Mouse (Mus musculus): ENCODE measurements around the gene Cldn3. TPM values are rescaled to one million over a fixed set of nuclear protein-coding genes. Genes with fewer than 3 reads are reported as not detected.

Gene Cldn3
- total and polyA plus RNA-seq, 2 experiments from 2014 or later = 1.4 to 15.2 TPM

- peaks cover 16% of the 10 kb centered on the region for H3K27me3 ChIP-seq (ENCODE audit: control insufficient read depth, insufficient read depth, low read length)
- DNase-seq (ENCODE audit: low spot score) (no peak), ATAC-seq (ENCODE audit: insufficient read depth, low read depth) (0 out of 2 replicates have a peak, but pooled peaks have one; percentile 27)
- no peak overlapping the region for H3K9ac ChIP-seq (replicated peaks; ENCODE audit: low read depth, low read length)
- H3K9me3 ChIP-seq (replicated peaks; ENCODE audit: control insufficient read depth, low read length) = no peaks in the 10 kb centered on the region
- TF ChIP-seq EP300 (IDR thresholded peaks at IDR 0.05; ENCODE audit: low read depth) = no peak
- no peak for TF ChIP-seq CTCF (IDR thresholded peaks at IDR 0.05; ENCODE audit: low read depth)
- H3K36me3 ChIP-seq (replicated peaks; ENCODE audit: control insufficient read depth, insufficient read depth, low read length) = no peaks in the 10 kb centered on the region
- H3K4me1 ChIP-seq (ENCODE audit: control insufficient read depth, insufficient read depth) = peaks cover 6% of the 10 kb centered on the region; the same call in 1 of the 2 replicates
- H3K27ac ChIP-seq (ENCODE audit: low read depth) = no peak overlapping the region
- no peak overlapping the region for H3K4me3 ChIP-seq (ENCODE audit: low read depth, low read length)
- WGBS = 37% methylated on average over 2 of the region's 2 CpGs
- H3K4me2 ChIP-seq (ENCODE audit: low read depth, low read length) = no peak overlapping the region
Observed at GRCm38 (mm10) chr5:134942740-134943139, 43.3 kb upstream of the Cldn3 start.

- no peak overlapping the region for H3K4me2 ChIP-seq (ENCODE audit: low read depth, low read length)
- H3K27me3 ChIP-seq (ENCODE audit: control insufficient read depth, insufficient read depth, low read length) = peaks cover 16% of the 10 kb centered on the region
- WGBS = 55% methylated on average over 5 of the region's 5 CpGs
- H3K36me3 ChIP-seq (replicated peaks; ENCODE audit: control insufficient read depth, insufficient read depth, low read length) = no peaks in the 10 kb centered on the region
- no peak overlapping the region for H3K4me3 ChIP-seq (ENCODE audit: low read depth, low read length)
- peaks cover 6% of the 10 kb centered on the region; the same call in 1 of the 2 replicates for H3K4me1 ChIP-seq (ENCODE audit: control insufficient read depth, insufficient read depth)
- no peak overlapping the region for H3K9ac ChIP-seq (replicated peaks; ENCODE audit: low read depth, low read length)
- no peak overlapping the region for H3K27ac ChIP-seq (ENCODE audit: low read depth)
- no peaks in the 10 kb centered on the region for H3K9me3 ChIP-seq (replicated peaks; ENCODE audit: control insufficient read depth, low read length)
- DNase-seq (ENCODE audit: low spot score) (no peak), ATAC-seq (ENCODE audit: insufficient read depth, low read depth) (peak; percentile 25; the same call in 1 of the 2 replicates)
- TF ChIP-seq EP300 (IDR thresholded peaks at IDR 0.05; ENCODE audit: low read depth) (no peak), CTCF (IDR thresholded peaks at IDR 0.05; ENCODE audit: low read depth) (no peak)
Observed at GRCm38 (mm10) chr5:134944179-134944578, 41.8 kb upstream of the Cldn3 start.

GRCm38 (mm10) chr5:134945266-134945959 is 40.6 kb upstream of the Cldn3 start:
- ATAC-seq (ENCODE audit: insufficient read depth, low read depth) = no peak
- no peak overlapping the region for H3K27ac ChIP-seq (ENCODE audit: low read depth)
- peaks cover 16% of the 10 kb centered on the region for H3K27me3 ChIP-seq (ENCODE audit: control insufficient read depth, insufficient read depth, low read length)

GRCm38 (mm10) chr5:134946063-134946856 is 39.8 kb upstream of the Cldn3 start:
- DNase-seq (ENCODE audit: low spot score) (no peak), ATAC-seq (ENCODE audit: insufficient read depth, low read depth) (no peak)
- 31% methylated on average over 43 of the region's 43 CpGs for WGBS
- H3K27ac ChIP-seq (ENCODE audit: low read depth) = peak overlapping the region; percentile 5; the same call in 1 of the 2 replicates
- no peak overlapping the region for H3K4me2 ChIP-seq (ENCODE audit: low read depth, low read length)
- H3K9ac ChIP-seq (replicated peaks; ENCODE audit: low read depth, low read length) = no peak overlapping the region
- H3K36me3 ChIP-seq (replicated peaks; ENCODE audit: control insufficient read depth, insufficient read depth, low read length) = no peaks in the 10 kb centered on the region
- H3K4me3 ChIP-seq (ENCODE audit: low read depth, low read length) = peak overlapping the region; percentile 11; the same call in 1 of the 2 replicates
- H3K27me3 ChIP-seq (ENCODE audit: control insufficient read depth, insufficient read depth, low read length) = peaks cover 16% of the 10 kb centered on the region
- H3K9me3 ChIP-seq (replicated peaks; ENCODE audit: control insufficient read depth, low read length) = no peaks in the 10 kb centered on the region
- TF ChIP-seq EP300 (IDR thresholded peaks at IDR 0.05; ENCODE audit: low read depth) (no peak), CTCF (IDR thresholded peaks at IDR 0.05; ENCODE audit: low read depth) (no peak)
- H3K4me1 ChIP-seq (ENCODE audit: control insufficient read depth, insufficient read depth) = peaks cover 7% of the 10 kb centered on the region; the same call in 1 of the 2 replicates

More at GRCm38 (mm10) chr5:134945266-134945959, 40.6 kb upstream of the Cldn3 start:
- Histone ChIP-seq H3K4me2 (ENCODE audit: low read depth, low read length) (no peak overlapping the region; the same call in 1 of the 2 replicates), H3K9me3 (replicated peaks; ENCODE audit: control insufficient read depth, low read length) (no peaks in the 10 kb centered on the region), H3K4me3 (ENCODE audit: low read depth, low read length) (peak overlapping the region; percentile 11; the same call in 1 of the 2 replicates), H3K36me3 (replicated peaks; ENCODE audit: control insufficient read depth, insufficient read depth, low read length) (no peaks in the 10 kb centered on the region), H3K9ac (replicated peaks; ENCODE audit: low read depth, low read length) (no peak overlapping the region), H3K4me1 (ENCODE audit: control insufficient read depth, insufficient read depth) (peaks cover 6% of the 10 kb centered on the region; the same call in 1 of the 2 replicates)
- DNase-seq (ENCODE audit: low spot score) = no peak
- TF ChIP-seq EP300 (IDR thresholded peaks at IDR 0.05; ENCODE audit: low read depth) (no peak), CTCF (IDR thresholded peaks at IDR 0.05; ENCODE audit: low read depth) (no peak)
- WGBS = 58% methylated on average over 17 of the region's 19 CpGs

GRCm38 (mm10) chr5:134946857-134947255 is 39.2 kb upstream of the Cldn3 start, which contains the start of gene Cldn4:
Gene Cldn4, minus strand, starts transcription at chr5:134946934.
- no peak for TF ChIP-seq EP300 (IDR thresholded peaks at IDR 0.05; ENCODE audit: low read depth)
- TF ChIP-seq CTCF (IDR thresholded peaks at IDR 0.05; ENCODE audit: low read depth) = no peak
- DNase-seq (ENCODE audit: low spot score) (no peak), ATAC-seq (ENCODE audit: insufficient read depth, low read depth) (no peak)
- no peaks in the 10 kb centered on the region for H3K9me3 ChIP-seq (replicated peaks; ENCODE audit: control insufficient read depth, low read length)
- peaks cover 16% of the 10 kb centered on the region for H3K27me3 ChIP-seq (ENCODE audit: control insufficient read depth, insufficient read depth, low read length)
- no peaks in the 10 kb centered on the region for H3K36me3 ChIP-seq (replicated peaks; ENCODE audit: control insufficient read depth, insufficient read depth, low read length)
- no peak within 1 kb of the TSS; the same call in 1 of the 2 replicates for H3K4me2 ChIP-seq (ENCODE audit: low read depth, low read length)
- H3K4me3 ChIP-seq (ENCODE audit: low read depth, low read length) = peak within 1 kb of the TSS; percentile 11; the same call in 1 of the 2 replicates
- H3K27ac ChIP-seq (ENCODE audit: low read depth) = peak within 1 kb of the TSS; percentile 5; the same call in 1 of the 2 replicates
- 28% methylated on average over 11 of the region's 11 CpGs for WGBS
- peaks cover 12% of the 10 kb centered on the region; the same call in 1 of the 2 replicates for H3K4me1 ChIP-seq (ENCODE audit: control insufficient read depth, insufficient read depth)
- no peak within 1 kb of the TSS for H3K9ac ChIP-seq (replicated peaks; ENCODE audit: low read depth, low read length)
